Mouse (Mus musculus): ENCODE measurements around the gene Gnat1. TPM values are rescaled to one million over a fixed set of nuclear protein-coding genes. Genes with fewer than 3 reads are reported as not detected.

Gene Gnat1
- polyA plus RNA-seq, 1 experiment from 2014 or later = 1.9 TPM

DNA sequence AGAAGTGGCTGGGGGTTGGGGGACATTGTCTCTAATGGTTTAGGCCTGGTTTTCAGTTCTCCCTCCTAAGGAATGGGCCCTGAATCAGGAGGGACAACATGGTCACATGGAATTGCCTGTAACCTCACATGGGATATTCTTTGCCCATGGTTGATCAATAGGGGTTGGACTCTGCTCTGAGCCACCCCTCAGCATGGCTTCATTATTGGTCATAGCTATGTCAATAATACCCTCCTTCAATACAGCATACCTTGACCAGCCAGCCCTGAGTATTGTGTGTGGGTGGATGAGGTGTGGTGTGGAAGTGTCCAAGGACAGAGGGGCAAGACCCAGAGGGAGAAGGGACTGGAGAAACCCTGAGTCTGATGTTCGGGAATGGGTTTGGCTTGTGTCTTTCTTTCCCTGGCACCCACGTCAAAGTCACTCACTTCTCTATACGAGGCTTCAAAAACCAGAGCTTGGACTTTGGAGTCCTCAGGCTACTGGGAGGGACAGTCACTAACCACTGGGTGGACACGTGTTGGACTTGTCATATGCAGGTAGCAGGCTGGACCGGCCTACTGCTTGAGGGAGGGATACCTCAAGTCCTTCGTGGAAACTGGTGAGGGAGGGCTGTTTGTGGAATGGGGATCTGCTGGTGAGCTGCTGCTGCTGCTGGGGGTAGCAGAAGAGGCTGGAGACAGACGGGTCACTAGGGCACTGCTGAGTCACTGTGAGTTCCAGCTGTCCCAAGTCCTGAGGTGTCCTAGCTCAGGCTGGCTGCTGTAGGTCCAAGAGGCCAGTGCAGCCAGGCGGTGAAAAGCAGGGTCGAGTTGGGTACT lies 4.7 kb downstream of the Gnat1 start:
- Histone ChIP-seq H3K9me3 (ENCODE audit: control insufficient read depth) (no peaks in the 10 kb centered on the region), H3K9ac (ENCODE audit: low read depth, low read length) (no peak overlapping the region), H3K4me2 (replicated peaks; ENCODE audit: low read depth) (no peak overlapping the region), H3K27me3 (replicated peaks; ENCODE audit: control insufficient read depth, insufficient read depth, low read length) (peaks cover 17% of the 10 kb centered on the region), H3K27ac (ENCODE audit: low read depth, low read length) (peak overlapping the region; percentile 41; the same call in 1 of the 2 replicates), H3K36me3 (ENCODE audit: control insufficient read depth, insufficient read depth) (no peaks in the 10 kb centered on the region), H3K4me3 (ENCODE audit: low read depth, low read length) (no peak overlapping the region), H3K4me1 (replicated peaks; ENCODE audit: control insufficient read depth, insufficient read depth, low read length) (no peaks in the 10 kb centered on the region; the same call in 1 of the 2 replicates)
- no peak for TF ChIP-seq CTCF (IDR thresholded peaks at IDR 0.05; ENCODE audit: low read depth)
- 59% methylated on average over 9 of the region's 9 CpGs for WGBS
- peak; percentile 73 for ATAC-seq

DNA sequence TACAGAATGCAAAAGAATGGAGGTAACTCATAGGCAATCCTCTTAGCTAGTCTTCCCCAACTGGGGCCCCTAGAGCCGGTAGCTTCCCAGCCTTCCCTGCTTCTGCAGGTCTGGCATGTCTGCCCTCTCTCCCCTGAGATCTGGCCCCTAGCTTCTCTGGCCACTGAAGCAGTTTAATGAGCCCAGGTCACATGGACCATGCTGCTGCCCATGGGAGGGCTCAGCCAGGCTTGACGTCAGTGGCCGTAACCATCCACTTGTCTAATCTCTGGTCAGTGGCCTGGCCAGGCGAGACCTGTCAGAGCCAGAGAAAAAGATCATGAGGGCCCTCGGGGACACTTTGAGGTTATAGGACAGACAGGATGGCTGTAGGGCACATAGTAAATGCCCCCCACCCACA lies 9.3 kb downstream of the Gnat1 start:
- H3K9me3 ChIP-seq (ENCODE audit: control insufficient read depth) = no peaks in the 10 kb centered on the region
- no peak overlapping the region for H3K4me2 ChIP-seq (replicated peaks; ENCODE audit: low read depth)
- TF ChIP-seq CTCF (IDR thresholded peaks at IDR 0.05; ENCODE audit: low read depth) = no peak
- ATAC-seq = no peak
- no peak overlapping the region for H3K4me3 ChIP-seq (ENCODE audit: low read depth, low read length)
- H3K27ac ChIP-seq (ENCODE audit: low read depth, low read length) = no peak overlapping the region
- H3K9ac ChIP-seq (ENCODE audit: low read depth, low read length) = no peak overlapping the region
- H3K36me3 ChIP-seq (ENCODE audit: control insufficient read depth, insufficient read depth) = no peaks in the 10 kb centered on the region
- H3K4me1 ChIP-seq (replicated peaks; ENCODE audit: control insufficient read depth, insufficient read depth, low read length) = peaks cover 8% of the 10 kb centered on the region
- H3K27me3 ChIP-seq (replicated peaks; ENCODE audit: control insufficient read depth, insufficient read depth, low read length) = peaks cover 19% of the 10 kb centered on the region
- WGBS = 76% methylated on average over 5 of the region's 5 CpGs

DNA sequence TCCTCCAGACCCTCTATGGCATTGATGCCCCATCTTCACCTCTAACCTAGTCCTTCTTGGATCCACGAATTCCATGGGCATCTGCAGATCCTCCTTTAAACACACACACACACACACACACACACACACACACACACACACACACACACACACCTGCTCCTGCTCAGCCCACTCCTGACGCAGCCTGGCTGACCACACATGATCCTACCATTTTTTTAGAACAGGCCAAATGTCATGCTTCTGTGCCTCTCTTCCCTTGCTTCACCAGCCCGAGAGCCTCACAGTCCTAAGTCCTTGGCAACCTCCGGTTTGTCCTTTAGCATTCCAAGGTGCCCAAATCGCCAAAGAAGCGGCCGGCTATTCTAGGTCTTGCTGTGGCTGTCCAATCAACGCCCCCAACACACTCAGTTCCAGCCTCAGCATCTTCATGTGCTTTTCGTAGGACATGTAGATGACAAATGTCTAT lies 10.0 kb downstream of the Gnat1 start, which contains the start of gene Slc38a3:
Gene Slc38a3 (minus strand): TSS at position 51 of the 466 bp plus-strand sequence.
- no peak within 1 kb of the TSS for H3K27ac ChIP-seq (ENCODE audit: low read depth, low read length)
- no peak for ATAC-seq
- WGBS = 88% methylated on average over 9 of the region's 9 CpGs

DNA sequence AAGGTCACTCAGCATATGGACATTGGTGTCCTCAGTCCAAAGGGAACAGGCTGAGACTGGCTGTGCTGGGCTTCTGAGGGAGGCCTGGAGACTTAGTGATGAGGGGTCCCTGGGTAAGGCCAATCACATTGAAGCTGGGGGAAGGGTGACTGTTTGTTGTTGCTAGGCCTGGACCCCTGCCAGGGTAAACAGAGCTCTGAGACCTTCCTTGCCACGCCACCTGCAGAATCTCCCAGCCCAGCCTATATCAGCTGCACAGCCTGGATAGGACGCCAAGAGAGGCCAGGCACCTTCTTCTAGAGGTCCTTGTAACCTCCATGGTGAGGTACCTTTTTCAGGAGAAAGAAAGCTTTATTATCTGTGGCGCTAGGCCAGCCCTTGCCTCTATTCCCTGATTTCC lies 10.6 kb downstream of the Gnat1 start:
- Histone ChIP-seq H3K36me3 (ENCODE audit: control insufficient read depth, insufficient read depth) (no peaks in the 10 kb centered on the region), H3K4me2 (replicated peaks; ENCODE audit: low read depth) (no peak overlapping the region), H3K27ac (ENCODE audit: low read depth, low read length) (no peak overlapping the region), H3K4me1 (replicated peaks; ENCODE audit: control insufficient read depth, insufficient read depth, low read length) (peaks cover 8% of the 10 kb centered on the region), H3K4me3 (ENCODE audit: low read depth, low read length) (no peak overlapping the region), H3K9ac (ENCODE audit: low read depth, low read length) (no peak overlapping the region), H3K9me3 (ENCODE audit: control insufficient read depth) (no peaks in the 10 kb centered on the region), H3K27me3 (replicated peaks; ENCODE audit: control insufficient read depth, insufficient read depth, low read length) (peaks cover 22% of the 10 kb centered on the region)
- TF ChIP-seq CTCF (IDR thresholded peaks at IDR 0.05; ENCODE audit: low read depth) = no peak
- ATAC-seq = no peak
- 74% methylated on average over 3 of the region's 3 CpGs for WGBS

More for the DNA sequence above, 10.0 kb downstream of the Gnat1 start, which contains the start of gene Slc38a3:
- H3K4me2 ChIP-seq (replicated peaks; ENCODE audit: low read depth) = no peak within 1 kb of the TSS
- peaks cover 8% of the 10 kb centered on the region for H3K4me1 ChIP-seq (replicated peaks; ENCODE audit: control insufficient read depth, insufficient read depth, low read length)
- H3K36me3 ChIP-seq (ENCODE audit: control insufficient read depth, insufficient read depth) = no peaks in the 10 kb centered on the region
- no peak within 1 kb of the TSS for H3K9ac ChIP-seq (ENCODE audit: low read depth, low read length)
- peaks cover 22% of the 10 kb centered on the region for H3K27me3 ChIP-seq (replicated peaks; ENCODE audit: control insufficient read depth, insufficient read depth, low read length)
- TF ChIP-seq CTCF (IDR thresholded peaks at IDR 0.05; ENCODE audit: low read depth) = no peak
- H3K9me3 ChIP-seq (ENCODE audit: control insufficient read depth) = no peaks in the 10 kb centered on the region
- no peak within 1 kb of the TSS for H3K4me3 ChIP-seq (ENCODE audit: low read depth, low read length)

DNA sequence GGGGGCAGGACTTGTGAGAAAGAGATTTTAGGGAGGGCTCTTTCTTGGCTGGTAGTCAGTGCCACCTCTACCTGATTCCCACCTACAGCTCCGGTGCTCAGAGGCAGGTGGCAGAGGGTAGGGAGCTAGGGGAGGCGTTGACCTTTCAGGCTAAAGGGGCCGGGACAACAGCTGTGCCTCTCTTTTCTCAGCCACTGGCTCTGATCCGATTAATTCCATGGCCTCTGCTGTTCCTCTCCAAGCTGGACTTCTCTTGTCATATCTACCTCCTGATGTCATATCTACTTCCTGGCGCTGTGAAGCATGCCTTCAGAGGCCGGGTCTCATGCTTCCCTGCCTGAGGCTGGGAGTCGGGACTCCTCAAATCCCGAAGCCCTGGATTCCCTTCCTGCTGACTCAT lies 11.5 kb downstream of the Gnat1 start:
- Histone ChIP-seq H3K9ac (ENCODE audit: low read depth, low read length) (no peak overlapping the region), H3K4me3 (ENCODE audit: low read depth, low read length) (no peak overlapping the region), H3K9me3 (ENCODE audit: control insufficient read depth) (no peaks in the 10 kb centered on the region), H3K27ac (ENCODE audit: low read depth, low read length) (no peak overlapping the region), H3K4me1 (replicated peaks; ENCODE audit: control insufficient read depth, insufficient read depth, low read length) (peaks cover 8% of the 10 kb centered on the region), H3K27me3 (replicated peaks; ENCODE audit: control insufficient read depth, insufficient read depth, low read length) (peaks cover 22% of the 10 kb centered on the region), H3K4me2 (replicated peaks; ENCODE audit: low read depth) (no peak overlapping the region), H3K36me3 (ENCODE audit: control insufficient read depth, insufficient read depth) (no peaks in the 10 kb centered on the region)
- TF ChIP-seq CTCF (IDR thresholded peaks at IDR 0.05; ENCODE audit: low read depth) = no peak
- WGBS = 54% methylated on average over 8 of the region's 8 CpGs
- no peak for ATAC-seq

DNA sequence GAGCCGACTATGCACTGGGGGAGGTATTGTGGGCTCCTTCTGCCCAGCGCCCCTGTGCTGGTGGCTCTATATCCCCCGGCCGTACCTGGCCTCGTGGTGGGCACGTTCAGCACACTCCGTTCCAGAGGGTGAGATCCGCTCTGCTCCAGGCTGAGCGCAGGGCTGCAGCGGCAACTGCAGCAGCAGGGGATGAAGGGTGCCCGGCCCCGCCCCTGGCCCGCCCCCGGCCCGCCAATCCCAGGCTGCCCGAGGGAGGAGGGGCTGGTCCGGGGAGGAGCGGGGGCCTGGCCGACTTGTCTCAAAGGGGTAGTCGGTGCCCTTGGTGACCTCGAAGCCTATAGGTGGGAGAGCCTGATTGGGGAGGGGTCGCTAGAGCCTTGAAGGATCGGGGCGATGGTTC lies 12.3 kb downstream of the Gnat1 start:
- no peak for TF ChIP-seq CTCF (IDR thresholded peaks at IDR 0.05; ENCODE audit: low read depth)
- peaks cover 22% of the 10 kb centered on the region for H3K27me3 ChIP-seq (replicated peaks; ENCODE audit: control insufficient read depth, insufficient read depth, low read length)
- H3K4me2 ChIP-seq (replicated peaks; ENCODE audit: low read depth) = peak overlapping the region; percentile 73
- no peaks in the 10 kb centered on the region for H3K9me3 ChIP-seq (ENCODE audit: control insufficient read depth)
- H3K4me1 ChIP-seq (replicated peaks; ENCODE audit: control insufficient read depth, insufficient read depth, low read length) = peaks cover 8% of the 10 kb centered on the region
- peak overlapping the region; percentile 27; the same call in 1 of the 2 replicates for H3K9ac ChIP-seq (ENCODE audit: low read depth, low read length)
- WGBS = under 1% methylated on average over 24 of the region's 24 CpGs
- H3K4me3 ChIP-seq (ENCODE audit: low read depth, low read length) = peak overlapping the region; percentile 37
- no peak overlapping the region for H3K27ac ChIP-seq (ENCODE audit: low read depth, low read length)
- H3K36me3 ChIP-seq (ENCODE audit: control insufficient read depth, insufficient read depth) = no peaks in the 10 kb centered on the region
- peak; percentile 57; the same call in 1 of the 2 replicates for ATAC-seq
